Mouse (Mus musculus) ES-Bruce4 (cell line): Measurements from ENCODE around the gene Rcc1.
"Not testable (repeated sequence)": the region's sequence is repeated elsewhere in the genome, so short reads cannot be mapped to it uniquely, and the experiment has no call there.

ENCODE experiments used
- CTCF ChIP-seq: IDR thresholded peaks from one replicate; pipeline ENCODE4 v1.8.1; 2011; ENCODE audit warnings: low read depth, low read length
- EP300 ChIP-seq: IDR thresholded peaks from 2 replicates; pipeline ENCODE4 v1.6.1; 2011; ENCODE audit warnings: low read depth, low read length; ENCODE audit not compliant: insufficient read depth
- POLR2A ChIP-seq: IDR thresholded peaks from one replicate; pipeline ENCODE4 v1.8.1; 2011; ENCODE audit warnings: low read length; ENCODE audit not compliant: insufficient read depth

DNA sequence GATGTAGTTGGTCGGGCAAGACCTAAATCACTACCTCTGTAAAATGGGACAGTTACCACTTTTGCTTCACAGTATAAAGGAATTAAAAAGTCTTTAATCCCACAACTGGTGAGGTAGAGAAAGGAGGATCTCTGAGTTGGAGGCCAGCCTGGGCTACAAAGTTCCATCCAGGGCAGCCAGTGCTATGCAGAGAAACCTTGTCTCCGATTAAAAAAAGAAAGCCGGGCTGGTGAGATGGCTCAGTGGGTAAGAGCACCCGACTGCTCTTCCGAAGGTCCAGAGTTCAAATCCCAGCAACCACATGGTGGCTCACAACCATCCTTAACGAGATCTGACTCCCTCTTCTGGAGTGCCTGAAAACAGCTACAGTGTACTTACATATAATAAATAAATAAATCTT is 49.9 kb downstream of the Rcc1 start:
- not testable (repeated sequence) for TF ChIP-seq POLR2A, CTCF, EP300
